Mouse (Mus musculus) 3134 (cell line): ENCODE data around the gene D8Ertd738e.
A peak's percentile ranks its signal among the peaks of the same experiment; 100 is the strongest.

ENCODE experiments used
- DNase-seq: peaks from one replicate; pipeline ENCODE4 v3.0.0-alpha.2; 2011; ENCODE audit warnings: low spot score; ENCODE audit not compliant: insufficient read length; ENCODE audit errors: extremely low read depth

Gene D8Ertd738e

GRCm38 (mm10) chr8:84249257-84250170, at the start of gene D8Ertd738e:
TSS of gene D8Ertd738e (minus strand) at chr8:84249719.
- peak; percentile 88 for DNase-seq

DNA sequence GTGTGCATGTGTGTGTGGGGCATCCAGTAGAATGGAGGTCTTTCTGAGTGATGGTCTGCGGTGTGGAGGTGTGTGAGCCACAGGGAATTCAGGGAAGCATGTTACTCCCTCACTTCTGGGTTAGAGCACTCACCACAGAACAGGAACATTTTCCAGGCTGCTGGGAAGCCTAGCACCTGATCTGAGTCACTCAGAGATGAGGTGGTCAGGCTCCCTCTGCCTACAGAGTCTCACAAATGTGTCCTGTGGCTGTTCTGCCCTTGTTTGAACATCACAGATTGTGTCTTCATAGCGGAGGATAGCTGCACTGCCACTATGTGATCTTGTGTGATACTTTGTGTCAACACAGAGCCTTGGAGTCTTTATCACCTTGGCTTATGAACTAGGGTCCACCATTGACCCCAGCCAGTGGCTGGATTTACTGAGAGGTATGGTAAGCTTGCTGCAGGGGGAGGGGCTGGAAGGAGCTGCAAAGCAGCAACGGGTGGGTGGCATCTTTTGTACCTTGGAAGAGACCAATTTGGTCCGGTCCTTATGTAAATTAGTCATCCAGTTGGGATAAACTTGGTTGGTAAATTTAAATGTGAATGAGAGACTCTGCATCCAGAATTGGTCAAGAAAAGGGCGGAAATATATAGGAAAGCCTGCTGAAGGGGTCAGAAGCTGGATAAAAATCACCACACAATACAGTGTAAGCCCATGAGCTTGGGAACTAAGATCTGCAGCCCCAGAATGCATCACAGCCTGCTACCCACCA, 47.7 kb upstream of the D8Ertd738e start:
- DNase-seq = no peak

- DNase-seq = peak; percentile 36
Measured at GRCm38 (mm10) chr8:84291688-84292087, 42.2 kb upstream of the D8Ertd738e start.

GRCm38 (mm10) chr8:84291086-84291485, 41.6 kb upstream of the D8Ertd738e start:
- peak; percentile 31 for DNase-seq

GRCm38 (mm10) chr8:84288892-84289291, 39.4 kb upstream of the D8Ertd738e start:
- DNase-seq = no peak

GRCm38 (mm10) chr8:84285665-84286064, 36.1 kb upstream of the D8Ertd738e start:
- peak; percentile 30 for DNase-seq

- peak; percentile 19 for DNase-seq
Measured at GRCm38 (mm10) chr8:84284608-84285063, 35.1 kb upstream of the D8Ertd738e start.

- no peak for DNase-seq
Measured at GRCm38 (mm10) chr8:84280777-84281176, 31.3 kb upstream of the D8Ertd738e start.

DNA sequence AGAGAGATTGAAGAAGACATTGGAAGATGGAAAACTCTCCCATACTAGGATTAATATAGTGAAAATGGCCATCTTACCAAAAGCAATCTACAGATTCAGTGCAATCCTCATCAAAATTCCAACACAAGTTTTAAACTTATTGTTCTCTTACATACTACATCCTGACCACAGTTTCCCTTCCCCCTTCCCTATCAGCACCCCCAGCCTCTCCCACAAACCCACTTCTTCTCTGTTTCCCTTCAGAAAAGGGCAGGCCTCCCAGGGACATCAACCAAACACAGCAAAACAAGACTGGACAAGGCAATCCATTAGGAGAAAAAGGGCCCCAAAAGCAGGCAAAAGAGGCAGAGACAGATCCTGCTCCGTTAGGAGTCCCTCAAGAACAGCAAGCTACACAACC, 26.9 kb upstream of the D8Ertd738e start:
- no peak for DNase-seq

- DNase-seq = no peak
Measured at GRCm38 (mm10) chr8:84273968-84274367, 24.4 kb upstream of the D8Ertd738e start.

DNA sequence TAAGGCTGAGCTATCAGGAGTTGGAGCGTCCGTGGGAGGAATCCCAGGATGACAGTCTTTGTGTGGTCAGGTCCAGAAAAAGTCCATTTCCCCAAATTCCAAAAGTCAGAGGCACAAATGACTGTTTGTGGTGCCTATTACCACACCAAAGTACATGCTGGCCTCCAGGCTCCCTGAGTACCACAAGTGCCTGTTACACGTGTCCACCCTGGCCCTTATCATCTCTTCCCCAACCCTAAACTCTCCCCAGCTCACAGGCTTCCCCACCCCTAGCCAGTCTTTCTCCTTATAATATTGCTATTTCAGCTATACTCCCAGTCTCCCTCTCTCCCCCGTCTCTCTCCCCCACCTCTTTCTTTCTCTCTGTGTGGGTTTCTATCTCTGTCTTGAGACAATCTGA, 22.8 kb upstream of the D8Ertd738e start:
- DNase-seq = no peak

GRCm38 (mm10) chr8:84269950-84270773, 20.6 kb upstream of the D8Ertd738e start, which contains the start of gene Ccdc130:
TSS of gene Ccdc130 (minus strand) at chr8:84270380.
- peak; percentile 99 for DNase-seq

DNA sequence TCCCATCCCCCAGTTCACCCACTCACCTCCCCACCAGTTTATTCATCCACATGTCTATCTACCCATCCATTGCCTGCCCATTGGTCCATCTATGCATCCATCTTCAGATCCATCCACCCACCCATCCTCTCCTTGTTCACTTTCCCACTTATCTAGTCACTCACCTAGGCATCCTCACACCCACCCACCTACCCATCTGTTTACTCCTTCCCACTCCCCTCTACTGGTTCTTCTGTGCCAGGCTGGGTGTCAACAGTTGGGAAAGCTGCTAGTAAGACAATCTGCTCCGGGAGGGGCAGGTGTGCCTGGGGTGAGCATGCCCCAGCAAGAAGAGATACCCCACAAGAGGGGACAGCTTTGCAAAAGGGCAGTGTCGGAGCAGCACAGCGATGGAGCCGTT, 11.6 kb upstream of the D8Ertd738e start:
- no peak for DNase-seq

DNA sequence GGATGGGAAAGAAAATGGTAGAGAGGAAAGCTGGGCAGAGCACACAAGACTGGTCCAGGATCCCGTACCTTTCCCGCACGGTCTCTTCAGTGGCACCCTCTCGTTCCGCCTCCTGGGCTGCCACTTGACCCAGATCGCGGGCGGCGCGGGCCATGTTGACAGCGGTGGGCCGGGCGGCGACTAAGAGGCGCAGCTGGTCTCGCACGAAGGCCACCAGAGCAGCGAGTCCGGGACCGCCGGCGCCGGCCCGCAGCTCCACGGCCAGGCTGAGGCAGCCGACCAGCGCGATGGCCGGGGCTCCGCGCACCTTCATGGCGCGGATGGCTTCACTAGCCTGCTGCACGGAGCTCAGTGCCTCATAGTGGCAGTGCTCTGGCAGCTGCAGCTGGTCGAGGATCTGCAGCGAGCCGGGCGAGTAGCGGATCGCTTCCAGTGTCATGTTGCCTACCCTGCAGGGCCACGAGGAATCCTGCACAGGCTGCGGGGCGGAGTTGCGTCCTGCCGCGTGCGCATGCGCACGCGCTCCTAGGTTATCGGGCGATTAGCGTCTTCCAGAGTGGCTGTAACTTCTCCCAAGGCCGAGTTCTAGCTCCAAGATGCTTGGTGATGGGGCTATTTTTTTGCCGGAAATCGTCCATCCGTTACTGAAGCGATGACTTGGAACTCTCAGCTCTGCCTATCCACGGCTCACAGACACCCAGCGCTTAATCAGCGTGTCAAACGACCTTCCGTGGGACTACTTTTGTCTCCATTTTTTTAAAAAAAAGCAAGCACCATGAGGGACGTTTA, 7.5 kb upstream of the D8Ertd738e start, which contains the start of gene Mri1:
TSS of gene Mri1 (minus strand) at position 505 of the 789 bp plus-strand sequence.
- DNase-seq = peak; percentile 93

GRCm38 (mm10) chr8:84256458-84256821, 6.9 kb upstream of the D8Ertd738e start:
- DNase-seq = no peak

GRCm38 (mm10) chr8:84255858-84256257, 6.3 kb upstream of the D8Ertd738e start:
- DNase-seq = no peak

- DNase-seq = no peak
Measured at GRCm38 (mm10) chr8:84241821-84242220, 7.7 kb downstream of the D8Ertd738e start.

DNA sequence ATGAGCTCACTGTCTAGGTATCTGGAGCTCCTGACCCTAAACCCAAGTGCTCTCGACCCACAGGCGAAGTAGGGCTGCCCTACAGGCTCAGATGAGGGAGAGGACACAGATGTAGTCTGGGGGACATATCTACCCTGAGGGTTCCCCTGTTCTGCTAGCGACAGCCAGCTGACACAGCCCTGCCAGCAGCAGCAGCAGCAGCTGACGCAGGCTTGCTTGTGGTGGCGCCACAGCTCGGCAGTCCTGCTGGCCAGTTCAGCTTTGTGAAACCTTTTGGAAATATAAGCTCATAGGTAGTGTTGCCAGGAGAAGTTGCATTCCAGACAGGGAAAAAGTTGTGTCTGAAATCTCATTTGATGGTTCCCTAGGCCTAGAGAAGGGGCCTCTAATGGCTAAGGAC, 8.4 kb downstream of the D8Ertd738e start:
- DNase-seq = no peak

DNA sequence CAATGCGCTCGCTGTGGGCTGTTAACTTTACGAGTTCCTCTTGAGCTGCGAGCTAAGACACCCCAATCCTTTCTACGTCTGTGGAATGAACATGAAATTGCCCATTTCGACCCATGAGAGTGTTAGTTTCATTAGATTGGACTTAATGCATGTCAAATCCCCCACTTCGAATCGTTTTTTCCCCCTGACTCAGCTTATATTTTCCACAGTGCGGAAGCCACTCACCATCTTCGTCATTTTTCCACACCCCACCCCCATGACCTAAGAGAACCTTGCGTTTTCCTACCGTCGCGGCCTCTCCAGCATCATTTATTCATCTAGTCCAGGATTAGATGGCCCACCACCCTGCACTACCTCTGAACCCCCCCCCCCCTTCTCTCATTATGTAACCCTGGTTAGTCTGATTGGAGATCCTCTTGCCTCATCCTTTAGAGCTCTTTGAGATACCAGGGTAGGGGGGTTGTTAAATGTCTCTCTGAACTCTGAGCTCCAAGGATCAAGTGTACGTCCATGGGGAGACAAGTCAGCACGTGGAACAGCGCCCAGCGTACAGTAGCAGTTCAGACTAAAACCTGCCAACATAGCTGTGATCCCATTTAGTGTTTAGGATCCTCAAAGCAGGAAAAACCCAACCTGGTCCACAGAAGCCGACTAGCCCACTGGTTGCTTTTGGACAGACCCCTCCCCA, 11.8 kb downstream of the D8Ertd738e start:
- no peak for DNase-seq
